Mouse (Mus musculus) limb, embryonic 14.5 days (tissue): ENCODE results near the gene Apoc1. TPM values are rescaled to one million over a fixed set of nuclear protein-coding genes. Genes with fewer than 3 reads are reported as not detected.

Source experiments
- ATAC-seq: fragments of 200-750 bp; cut with Nextera tagmentation; 2 replicates; pipeline ENCODE4 v1.8.0; 2017; ENCODE audit warnings: low read depth, moderate number of reproducible peaks, moderate TSS enrichment; ENCODE audit not compliant: low FRiP score
- DNase-seq: peaks from one replicate; pipeline ENCODE4 v3.0.0-alpha.2; 2015; ENCODE audit warnings: low spot score
- H3K27ac ChIP-seq: fragments of 300-500 bp; sonication (generic); replicated peaks from 2 replicates; pipeline ENCODE4 v1.5.1; 2014; ENCODE audit warnings: low read depth, mild to moderate bottlenecking, low read length, moderate library complexity, mixed read lengths
- H3K27me3 ChIP-seq: fragments of 300-500 bp; sonication (generic); 2 replicates; pipeline ENCODE4 v1.6.1; 2014; ENCODE audit warnings: low read length, mixed read lengths; ENCODE audit not compliant: control insufficient read depth, insufficient read depth
- H3K36me3 ChIP-seq: fragments of 300-500 bp; sonication (generic); 2 replicates; pipeline ENCODE4 v1.6.1; 2014; ENCODE audit warnings: mild to moderate bottlenecking, low read length, moderate library complexity, mixed read lengths; ENCODE audit not compliant: control insufficient read depth, insufficient read depth
- H3K4me1 ChIP-seq: fragments of 300-500 bp; sonication (generic); 2 replicates; pipeline ENCODE4 v1.6.1; 2014; ENCODE audit warnings: antibody characterized with exemption, low read length, mixed read lengths; ENCODE audit not compliant: control insufficient read depth, insufficient read depth
- H3K4me2 ChIP-seq: fragments of 300-500 bp; sonication (generic); replicated peaks from 2 replicates; pipeline ENCODE4 v1.6.1; 2014; ENCODE audit warnings: low read depth, mild to moderate bottlenecking, low read length, moderate library complexity; ENCODE audit not compliant: severe bottlenecking
- H3K4me3 ChIP-seq: fragments of 300-500 bp; sonication (generic); replicated peaks from 2 replicates; pipeline ENCODE4 v1.5.1; 2014; ENCODE audit warnings: low read length
- H3K9ac ChIP-seq: fragments of 300-500 bp; sonication (generic); 2 replicates; pipeline ENCODE4 v1.6.1; 2014; ENCODE audit warnings: mild to moderate bottlenecking, low read depth, low read length, moderate library complexity; ENCODE audit not compliant: severe bottlenecking
- H3K9me3 ChIP-seq: fragments of 300-500 bp; sonication (generic); 2 replicates; pipeline ENCODE4 v1.6.1; 2016; ENCODE audit warnings: low read length; ENCODE audit not compliant: control insufficient read depth
- POLR2A ChIP-seq: fragments of 200-500 bp; IDR thresholded peaks from 2 replicates; pipeline ENCODE4 v1.8.0; 2012; ENCODE audit warnings: inconsistent platforms, mild to moderate bottlenecking, moderate library complexity, borderline replicate concordance; ENCODE audit not compliant: insufficient read depth, insufficient read length; ENCODE audit errors: extremely low read depth
- WGBS: fragments of 180-500 bp; shearing (Covaris S2); extraction: QIAGEN DNeasy Blood & Tissue Kit; methylation state at CpG from one replicate; pipeline ENCODE4 v1.1.7; 2014; 5-methylcytosine and 5-hydroxymethylcytosine counted together
- polyA plus RNA-seq, 2 experiments: library from polyadenylated mRNA; depleted of rRNA in 1 of 2; stranded (reverse) in 1 of 2; unstranded in 1 of 2; fragments of >200 nt; fragmentation: Nextera tagmentation in 1 of 2; extraction: Ambion mirVana in 1 of 2; gene quantifications; 2 replicates each; pipeline versions ENCODE4 v1.2.1 to v1.2.3; 2012 to 2014

The Apoc1 gene
- polyA plus RNA-seq (2012; rRNA removed) (9.1 and 16.4 TPM in 2 replicates), polyA plus RNA-seq (2014; fragmentation: Nextera tagmentation; extraction: Ambion mirVana) (30.7 and 36.5 TPM in 2 replicates)

DNA sequence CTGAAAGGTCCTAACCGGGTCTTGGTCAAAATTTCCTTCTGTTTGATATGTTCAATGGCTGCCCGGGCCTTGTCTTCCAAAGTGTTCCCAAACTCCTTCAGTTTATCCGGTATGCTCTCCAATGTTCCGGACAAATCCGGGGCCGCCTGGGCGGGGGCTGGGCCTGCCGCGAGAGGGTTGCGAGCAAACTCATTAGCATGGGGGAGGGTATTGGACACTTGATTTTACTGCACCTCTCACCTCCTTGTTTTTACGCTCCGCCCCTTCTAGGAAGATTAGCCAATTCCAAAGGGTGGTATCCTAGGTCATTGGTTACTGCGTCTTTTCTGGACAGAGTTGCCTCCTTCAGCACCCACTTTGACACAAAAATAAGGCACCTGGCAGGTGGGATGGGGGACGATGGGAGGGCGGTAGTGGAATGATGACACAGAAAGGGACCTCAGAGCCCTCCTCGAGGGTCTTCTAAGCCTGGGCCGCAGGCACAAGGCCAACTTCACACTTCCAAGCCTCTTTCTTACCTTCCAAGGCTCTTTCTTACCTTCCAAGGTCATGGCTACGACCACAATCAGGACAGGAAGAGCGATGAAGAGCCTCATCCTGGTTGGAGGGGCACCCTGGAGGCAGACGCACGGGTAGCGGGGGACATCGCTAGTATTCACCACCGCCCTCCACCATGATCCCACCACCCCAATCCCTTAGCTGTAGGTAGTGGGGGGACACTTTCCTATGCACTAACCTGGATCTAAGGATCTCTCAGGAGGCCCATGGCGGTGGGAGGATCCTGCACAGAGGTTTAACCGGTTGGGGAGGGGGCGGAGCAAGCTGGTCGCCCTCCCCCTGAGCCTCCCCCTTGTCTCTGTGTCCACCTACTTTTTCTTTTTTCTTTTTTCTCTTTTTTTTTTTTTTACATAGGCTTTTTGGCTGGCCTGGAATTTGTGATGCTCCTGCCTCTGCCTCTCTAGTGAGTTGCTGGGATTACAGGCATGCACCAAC lies at the start of gene Apoc1:
Apoc1 (minus strand) TSS at position 788 of the 993 bp plus-strand sequence.
- no peak within 1 kb of the TSS for H3K4me3 ChIP-seq
- no peak for ATAC-seq
- 48% methylated on average over 28 of the region's 28 CpGs for WGBS
- no peak for TF ChIP-seq POLR2A
- no peaks in the 10 kb centered on the region for H3K27me3 ChIP-seq
- no peaks in the 10 kb centered on the region; the same call in 1 of the 2 replicates for H3K4me1 ChIP-seq
- no peak within 1 kb of the TSS for H3K27ac ChIP-seq
- DNase-seq = no peak
- no peak within 1 kb of the TSS for H3K4me2 ChIP-seq
- H3K36me3 ChIP-seq = peaks cover 3% of the 10 kb centered on the region; the same call in 1 of the 2 replicates
- no peaks in the 10 kb centered on the region; the same call in 1 of the 2 replicates for H3K9me3 ChIP-seq
- H3K9ac ChIP-seq = no peak within 1 kb of the TSS

- H3K9me3 ChIP-seq = no peaks in the 10 kb centered on the region
- DNase-seq (no peak), ATAC-seq (no peak)
- H3K27ac ChIP-seq = no peak overlapping the region
- peaks cover 9% of the 10 kb centered on the region for H3K4me1 ChIP-seq
- peaks cover 29% of the 10 kb centered on the region for H3K36me3 ChIP-seq
- H3K9ac ChIP-seq = no peak overlapping the region
- no peak overlapping the region for H3K4me3 ChIP-seq
- H3K4me2 ChIP-seq = no peak overlapping the region
- TF ChIP-seq POLR2A = no peak
- WGBS = 17% methylated on average over 8 of the region's 8 CpGs
- no peaks in the 10 kb centered on the region for H3K27me3 ChIP-seq
Observed at GRCm38 (mm10) chr7:19741329-19742031, 49.0 kb upstream of the Apoc1 start.

DNA sequence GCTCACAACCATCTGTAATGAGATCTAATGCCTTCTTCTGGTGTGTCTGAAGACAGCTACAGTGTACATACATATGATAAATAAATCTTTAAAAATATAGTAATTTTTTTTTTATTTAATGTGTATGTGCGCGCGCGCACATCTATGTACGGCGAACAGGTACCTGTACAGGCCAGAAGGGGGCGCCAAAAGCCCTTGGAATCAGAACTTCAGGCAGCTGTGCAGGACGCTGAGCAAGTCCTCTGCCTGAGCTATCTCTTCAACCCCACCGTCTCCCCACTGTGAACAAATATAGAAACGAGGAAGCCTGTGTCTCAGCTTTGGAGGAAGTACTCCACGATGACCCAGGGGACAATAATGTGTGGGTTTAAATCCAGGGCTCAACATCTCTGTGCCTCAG lies 47.8 kb upstream of the Apoc1 start:
- ATAC-seq (no peak), DNase-seq (no peak)
- WGBS = 90% methylated on average over 11 of the region's 11 CpGs
- H3K27me3 ChIP-seq = no peaks in the 10 kb centered on the region
- no peak overlapping the region for H3K4me3 ChIP-seq
- no peak for TF ChIP-seq POLR2A
- H3K36me3 ChIP-seq = peaks cover 34% of the 10 kb centered on the region
- H3K27ac ChIP-seq = no peak overlapping the region
- peaks cover 8% of the 10 kb centered on the region; the same call in 1 of the 2 replicates for H3K4me1 ChIP-seq
- no peak overlapping the region for H3K4me2 ChIP-seq
- no peaks in the 10 kb centered on the region for H3K9me3 ChIP-seq
- H3K9ac ChIP-seq = no peak overlapping the region

DNA sequence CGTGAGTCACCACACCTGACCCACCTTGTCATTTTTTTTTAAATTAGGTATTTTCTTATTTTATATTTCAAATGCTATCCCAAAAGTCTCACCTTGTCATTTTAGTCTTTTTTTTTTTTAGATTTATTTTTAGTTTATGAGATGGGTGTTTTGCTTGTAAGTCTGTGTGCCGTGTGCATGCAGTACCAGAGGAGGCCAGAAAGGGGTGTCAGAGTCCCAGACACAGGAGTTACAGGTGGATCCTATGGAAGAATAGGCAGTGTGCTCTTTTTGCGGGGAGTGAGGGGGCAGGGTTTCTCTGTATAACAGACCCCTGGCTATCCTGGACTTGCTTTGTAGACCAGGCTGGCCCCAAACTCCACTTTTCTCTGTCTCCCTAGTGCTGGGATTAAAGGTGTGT lies 46.3 kb upstream of the Apoc1 start:
- ATAC-seq (no peak), DNase-seq (no peak)
- peaks cover 4% of the 10 kb centered on the region; the same call in 1 of the 2 replicates for H3K4me1 ChIP-seq
- no peaks in the 10 kb centered on the region for H3K27me3 ChIP-seq
- H3K4me2 ChIP-seq = no peak overlapping the region
- no peak overlapping the region for H3K9ac ChIP-seq
- 87% methylated on average over 3 of the region's 3 CpGs for WGBS
- H3K36me3 ChIP-seq = peaks cover 39% of the 10 kb centered on the region
- no peak overlapping the region for H3K27ac ChIP-seq
- no peaks in the 10 kb centered on the region for H3K9me3 ChIP-seq
- H3K4me3 ChIP-seq = no peak overlapping the region
- no peak for TF ChIP-seq POLR2A

- H3K27ac ChIP-seq = no peak overlapping the region
- H3K9ac ChIP-seq = no peak overlapping the region
- TF ChIP-seq POLR2A = no peak
- no peak for ATAC-seq
- H3K9me3 ChIP-seq = no peaks in the 10 kb centered on the region
- no peaks in the 10 kb centered on the region for H3K4me1 ChIP-seq
- WGBS = 89% methylated on average over 15 of the region's 16 CpGs
- no peak overlapping the region for H3K4me2 ChIP-seq
- no peaks in the 10 kb centered on the region for H3K27me3 ChIP-seq
- no peak overlapping the region for H3K4me3 ChIP-seq
- H3K36me3 ChIP-seq = peaks cover 50% of the 10 kb centered on the region
- DNase-seq = no peak
Observed at GRCm38 (mm10) chr7:19736389-19737057, 44.1 kb upstream of the Apoc1 start.
